Mouse (Mus musculus) left cerebral cortex, postnatal 25 days (tissue): ENCODE results near the gene Cfap57. TPM values are rescaled to one million over a fixed set of nuclear protein-coding genes. Genes with fewer than 3 reads are reported as not detected.

Experiments
- DNase-seq, 2 experiments: peaks; one replicate each; pipeline ENCODE4 v3.0.0; 2022; ENCODE audit warnings: low spot score in 2 of 2, mixed read lengths in 1 of 2
- intact Hi-C: fragments of 180-260 bp; cut with DNase I; formaldehyde crosslinking; loops from one replicate; pipeline ENCODE4 v1.15.1; 2025
- total RNA-seq, 2 experiments: library from RNA; stranded (reverse); gene quantifications; 2 replicates each; pipeline ENCODE4 v1.2.3; 2021

Gene Cfap57
- under 1 TPM; 0.76 to 0.99 TPM for total RNA-seq

GRCm38 (mm10) chr4:118620279-118620966 is at the start of gene Cfap57, which contains the start of gene Ebna1bp2:
Cfap57 (minus strand) TSS chr4:118620777.
Ebna1bp2 (plus strand) TSS chr4:118620799.
- peak; percentile 90 to 96 for DNase-seq
- intact Hi-C loops = no loop called here

GRCm38 (mm10) chr4:118658652-118659051 is 38.1 kb upstream of the Cfap57 start, which contains the start of gene Olfr62:
Olfr62 (plus strand) TSS chr4:118658952.
- DNase-seq = no peak
- intact Hi-C loops = no loop called here

- intact Hi-C loops = loop anchor here (1.0 to 10.0 kb wide), 2 partner anchors 343 to 540 kb away; no protein-coding TSS in a partner anchor
- peak; percentile 49 to 54 for DNase-seq
Observed at GRCm38 (mm10) chr4:118645234-118645633, 24.7 kb upstream of the Cfap57 start.

- DNase-seq = peak; percentile 12 to 35
- intact Hi-C loops = loop anchor here (10.0 kb wide), 1 partner anchor 542 kb away; no protein-coding TSS in a partner anchor
Observed at GRCm38 (mm10) chr4:118642346-118643190, 22.0 kb upstream of the Cfap57 start.

GRCm38 (mm10) chr4:118630261-118630660 is 9.7 kb upstream of the Cfap57 start:
- intact Hi-C loops = no loop called here
- no peak for DNase-seq

- intact Hi-C loops = no loop called here
- no peak for DNase-seq
Observed at GRCm38 (mm10) chr4:118621781-118622180, 1.2 kb upstream of the Cfap57 start.

- intact Hi-C loops = no loop called here
- no peak for DNase-seq
Observed at GRCm38 (mm10) chr4:118620967-118621320, 367 bp upstream of the Cfap57 start.

- intact Hi-C loops = no loop called here
- DNase-seq = no peak
Observed at GRCm38 (mm10) chr4:118615412-118615811, 5.2 kb downstream of the Cfap57 start.

- intact Hi-C loops = no loop called here
- peak in 1 of 2 experiments; percentile 14 for DNase-seq
Observed at GRCm38 (mm10) chr4:118612619-118613018, 8.0 kb downstream of the Cfap57 start.

GRCm38 (mm10) chr4:118609836-118610235 is 10.7 kb downstream of the Cfap57 start:
- DNase-seq = no peak
- intact Hi-C loops = no loop called here

GRCm38 (mm10) chr4:118604065-118604464 is 16.5 kb downstream of the Cfap57 start:
- intact Hi-C loops = no loop called here
- DNase-seq = no peak

- no peak for DNase-seq
- intact Hi-C loops = no loop called here
Observed at GRCm38 (mm10) chr4:118589733-118590130, 30.8 kb downstream of the Cfap57 start.

- intact Hi-C loops = no loop called here
- no peak for DNase-seq
Observed at GRCm38 (mm10) chr4:118589053-118589732, 31.4 kb downstream of the Cfap57 start.

- no peak for DNase-seq
Observed at GRCm38 (mm10) chr4:118582629-118583028, 37.9 kb downstream of the Cfap57 start.

GRCm38 (mm10) chr4:118581508-118581907 is 39.1 kb downstream of the Cfap57 start:
- intact Hi-C loops = no loop called here

More at GRCm38 (mm10) chr4:118582629-118583028, 37.9 kb downstream of the Cfap57 start:
- intact Hi-C loops = no loop called here

GRCm38 (mm10) chr4:118579313-118579712 is 41.3 kb downstream of the Cfap57 start:
- no peak for DNase-seq
- intact Hi-C loops = loop anchor here (5.0 to 10.0 kb wide), 2 partner anchors 287 to 495 kb away; partner anchors contain the start of gene Ptprf

More at GRCm38 (mm10) chr4:118581508-118581907, 39.1 kb downstream of the Cfap57 start:
- no peak for DNase-seq

GRCm38 (mm10) chr4:118576097-118576496 is 44.5 kb downstream of the Cfap57 start:
- peak; percentile 88 to 92 for DNase-seq
- intact Hi-C loops = loop anchor here (5.0 to 10.0 kb wide), 2 partner anchors 284 to 491 kb away; partner anchors contain the start of gene Ptprf

GRCm38 (mm10) chr4:118571441-118571840 is 49.1 kb downstream of the Cfap57 start:
- intact Hi-C loops = loop anchor here (10.0 kb wide), 1 partner anchor 487 kb away; no protein-coding TSS in a partner anchor
- DNase-seq = peak; percentile 63 to 93

GRCm38 (mm10) chr4:118569320-118569719 is 51.3 kb downstream of the Cfap57 start:
- intact Hi-C loops = loop anchor here (5.0 kb wide), 1 partner anchor 127 kb away; no protein-coding TSS in a partner anchor
- no peak for DNase-seq
